Mouse (Mus musculus): ENCODE data around the gene Phf11b. TPM values are rescaled to one million over a fixed set of nuclear protein-coding genes. Genes with fewer than 3 reads are reported as not detected.
A peak's percentile ranks its signal among the peaks of the same experiment; 100 is the strongest.
"Not testable (repeated sequence)": the region's sequence is repeated elsewhere in the genome, so short reads cannot be mapped to it uniquely, and the experiment has no call there.

Phf11b gene
- polyA plus RNA-seq, 1 experiment from 2014 or later, result 0.25 TPM

DNA sequence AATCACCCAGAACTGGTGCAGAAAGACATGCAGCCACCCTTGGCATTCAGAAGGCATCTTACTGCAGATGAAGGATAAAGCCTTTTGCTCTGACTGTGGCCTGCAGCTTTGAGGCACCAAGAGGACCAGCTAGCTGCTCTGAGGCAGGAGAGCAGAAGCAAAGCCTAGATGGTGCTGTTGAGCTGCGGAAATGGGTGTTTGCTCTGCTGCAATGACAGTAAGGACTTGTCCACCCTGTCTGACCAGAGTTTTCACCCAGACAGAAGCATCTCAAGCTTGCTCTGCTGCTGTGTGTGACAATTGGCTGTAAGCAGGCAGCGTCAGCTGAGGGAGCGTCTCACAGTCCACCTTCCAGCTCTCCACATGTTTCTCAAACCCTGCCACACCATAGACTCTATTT is 10.7 kb downstream of the Phf11b start:
- H3K4me3 ChIP-seq (ENCODE audit: low read depth, low read length); H3K27me3 ChIP-seq (ENCODE audit: control insufficient read depth, insufficient read depth, low read length); H3K4me2 ChIP-seq (ENCODE audit: low read depth, low read length); ATAC-seq (replicated peaks; ENCODE audit: insufficient number of reproducible peaks, low FRiP score, low TSS enrichment, low read depth); H3K4me1 ChIP-seq (ENCODE audit: control insufficient read depth, insufficient read depth, low read length); H3K27ac ChIP-seq (replicated peaks; ENCODE audit: low read depth, low read length); H3K9me3 ChIP-seq (replicated peaks; ENCODE audit: control insufficient read depth, low read length); H3K9ac ChIP-seq (replicated peaks; ENCODE audit: low read length); H3K36me3 ChIP-seq (replicated peaks; ENCODE audit: control insufficient read depth, insufficient read depth, low read depth, low read length): not testable (repeated sequence)
- 59% methylated on average over 3 of the region's 3 CpGs for WGBS
- peak; percentile 7 for DNase-seq (ENCODE audit: low spot score)

DNA sequence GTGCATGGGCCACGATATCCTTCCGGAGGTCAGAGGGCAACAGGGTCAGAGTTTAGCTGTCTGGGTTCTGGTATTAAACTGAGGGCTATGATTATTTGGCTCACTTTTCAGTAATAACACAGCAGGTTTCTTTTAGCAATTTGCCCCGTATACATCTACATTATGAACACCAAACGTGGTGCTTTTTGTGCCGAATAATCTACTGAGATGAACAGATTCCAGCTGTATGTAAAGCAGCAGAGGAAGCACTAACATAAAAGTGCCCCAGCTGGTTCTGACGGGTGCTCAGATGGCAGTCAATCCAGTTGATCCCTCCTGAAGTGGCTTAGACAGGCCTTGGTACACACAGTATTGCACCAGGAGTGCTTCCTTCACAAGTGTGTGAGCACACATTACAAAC is 21.2 kb downstream of the Phf11b start:
- WGBS, result 75% methylated on average over 6 of the region's 6 CpGs
- not testable (repeated sequence) for H3K9me3 ChIP-seq (replicated peaks; ENCODE audit: control insufficient read depth, low read length); DNase-seq (ENCODE audit: low spot score); H3K4me2 ChIP-seq (ENCODE audit: low read depth, low read length); H3K4me3 ChIP-seq (ENCODE audit: low read depth, low read length); H3K4me1 ChIP-seq (ENCODE audit: control insufficient read depth, insufficient read depth, low read length); H3K27me3 ChIP-seq (ENCODE audit: control insufficient read depth, insufficient read depth, low read length); H3K9ac ChIP-seq (replicated peaks; ENCODE audit: low read length); H3K27ac ChIP-seq (replicated peaks; ENCODE audit: low read depth, low read length); ATAC-seq (replicated peaks; ENCODE audit: insufficient number of reproducible peaks, low FRiP score, low TSS enrichment, low read depth); H3K36me3 ChIP-seq (replicated peaks; ENCODE audit: control insufficient read depth, insufficient read depth, low read depth, low read length)

DNA sequence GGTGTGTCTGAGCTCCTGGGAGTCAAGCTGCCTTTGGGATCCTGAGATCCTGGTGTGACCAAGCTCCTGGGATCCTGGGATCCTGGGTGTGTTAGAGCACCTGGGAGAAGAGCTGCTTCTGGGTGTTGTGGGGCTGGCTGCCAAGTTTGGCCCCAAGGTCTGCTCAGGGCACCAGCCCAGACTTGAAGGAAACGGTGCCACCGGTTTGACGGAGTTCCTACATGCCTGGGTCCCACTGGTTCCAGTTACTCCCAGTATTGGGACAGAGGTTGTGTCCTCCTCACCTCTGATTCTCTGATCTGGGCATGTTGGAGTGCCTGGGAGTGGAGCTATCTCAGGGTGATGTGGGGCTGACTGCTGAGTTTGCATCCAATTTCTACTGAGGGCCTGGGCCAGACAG is 22.1 kb downstream of the Phf11b start:
- H3K4me1 ChIP-seq (ENCODE audit: control insufficient read depth, insufficient read depth, low read length); ATAC-seq (replicated peaks; ENCODE audit: insufficient number of reproducible peaks, low FRiP score, low TSS enrichment, low read depth); H3K36me3 ChIP-seq (replicated peaks; ENCODE audit: control insufficient read depth, insufficient read depth, low read depth, low read length); DNase-seq (ENCODE audit: low spot score); H3K9ac ChIP-seq (replicated peaks; ENCODE audit: low read length); H3K27me3 ChIP-seq (ENCODE audit: control insufficient read depth, insufficient read depth, low read length); H3K4me2 ChIP-seq (ENCODE audit: low read depth, low read length); H3K27ac ChIP-seq (replicated peaks; ENCODE audit: low read depth, low read length); H3K9me3 ChIP-seq (replicated peaks; ENCODE audit: control insufficient read depth, low read length); H3K4me3 ChIP-seq (ENCODE audit: low read depth, low read length): not testable (repeated sequence)
- WGBS, result 100% methylated on average over 3 of the region's 3 CpGs

DNA sequence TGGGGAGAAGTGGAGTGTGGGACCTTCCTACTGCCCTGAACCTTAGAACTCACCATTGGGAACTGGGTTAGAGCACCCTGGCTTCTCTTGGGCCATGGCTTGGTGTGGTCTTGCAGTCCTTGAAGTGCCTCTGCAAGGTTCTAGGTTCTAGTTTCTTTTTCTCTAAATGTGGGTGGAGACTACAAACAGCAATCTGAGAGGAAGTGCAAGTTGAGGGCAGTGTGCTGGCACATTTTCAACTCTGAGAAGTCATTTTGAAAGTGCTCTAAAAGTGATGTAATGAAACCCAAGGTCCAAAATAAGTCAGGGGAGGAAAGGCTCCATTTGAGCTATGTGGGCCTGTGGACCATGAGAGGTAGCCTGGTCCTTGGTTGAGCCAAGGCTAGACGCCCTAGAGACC is 43.8 kb downstream of the Phf11b start, which contains the start of gene Phf11a:
Gene Phf11a, minus strand, starts transcription at position 132 of the 400 bp plus-strand sequence.
- H3K4me1 ChIP-seq (ENCODE audit: control insufficient read depth, insufficient read depth, low read length); ATAC-seq (replicated peaks; ENCODE audit: insufficient number of reproducible peaks, low FRiP score, low TSS enrichment, low read depth); H3K27ac ChIP-seq (replicated peaks; ENCODE audit: low read depth, low read length); H3K4me3 ChIP-seq (ENCODE audit: low read depth, low read length); H3K4me2 ChIP-seq (ENCODE audit: low read depth, low read length); H3K9me3 ChIP-seq (replicated peaks; ENCODE audit: control insufficient read depth, low read length); DNase-seq (ENCODE audit: low spot score); H3K36me3 ChIP-seq (replicated peaks; ENCODE audit: control insufficient read depth, insufficient read depth, low read depth, low read length); H3K9ac ChIP-seq (replicated peaks; ENCODE audit: low read length); H3K27me3 ChIP-seq (ENCODE audit: control insufficient read depth, insufficient read depth, low read length): not testable (repeated sequence)
- 81% methylated on average over 1 of the region's 1 CpGs for WGBS

DNA sequence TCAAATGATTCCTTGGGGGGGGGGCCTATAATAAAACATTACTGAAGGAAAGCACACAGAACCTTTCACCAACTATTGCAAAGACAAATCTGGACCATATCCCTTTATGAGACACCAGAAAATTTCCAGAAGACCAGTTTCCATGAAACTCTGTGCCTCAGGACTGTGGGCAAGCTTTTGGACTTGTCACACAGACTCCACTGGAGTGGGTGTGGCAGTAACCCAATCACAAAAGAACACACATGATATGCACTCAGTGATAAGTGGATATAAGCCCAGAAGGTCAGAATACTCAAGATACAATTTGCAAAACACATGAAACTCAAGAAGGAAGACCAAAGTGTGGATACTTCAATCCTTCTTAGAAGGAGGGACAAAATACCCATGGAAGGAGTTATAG is 49.4 kb downstream of the Phf11b start:
- H3K36me3 ChIP-seq (replicated peaks; ENCODE audit: control insufficient read depth, insufficient read depth, low read depth, low read length); DNase-seq (ENCODE audit: low spot score); H3K4me3 ChIP-seq (ENCODE audit: low read depth, low read length); H3K9ac ChIP-seq (replicated peaks; ENCODE audit: low read length); H3K27ac ChIP-seq (replicated peaks; ENCODE audit: low read depth, low read length); H3K9me3 ChIP-seq (replicated peaks; ENCODE audit: control insufficient read depth, low read length); ATAC-seq (replicated peaks; ENCODE audit: insufficient number of reproducible peaks, low FRiP score, low TSS enrichment, low read depth); H3K4me1 ChIP-seq (ENCODE audit: control insufficient read depth, insufficient read depth, low read length); H3K4me2 ChIP-seq (ENCODE audit: low read depth, low read length); H3K27me3 ChIP-seq (ENCODE audit: control insufficient read depth, insufficient read depth, low read length): not testable (repeated sequence)

DNA sequence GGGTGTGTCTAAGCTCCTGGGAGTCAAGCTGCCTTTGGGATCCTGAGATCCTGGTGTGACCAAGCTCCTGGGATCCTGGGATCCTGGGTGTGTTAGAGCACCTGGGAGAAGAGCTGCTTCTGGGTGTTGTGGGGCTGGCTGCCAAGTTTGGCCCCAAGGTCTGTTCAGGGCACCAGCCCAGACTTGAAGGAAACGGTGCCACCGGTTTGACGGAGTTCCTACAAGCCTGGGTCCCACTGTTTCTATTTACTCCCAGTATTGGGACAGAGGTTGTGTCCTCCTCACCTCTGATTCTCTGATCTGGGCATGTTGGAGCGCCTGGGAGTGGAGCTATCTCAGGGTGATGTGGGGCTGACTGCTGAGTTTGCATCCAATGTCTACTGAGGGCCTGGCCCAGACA is 66.2 kb downstream of the Phf11b start:
- H3K4me1 ChIP-seq (ENCODE audit: control insufficient read depth, insufficient read depth, low read length); H3K9ac ChIP-seq (replicated peaks; ENCODE audit: low read length); H3K27me3 ChIP-seq (ENCODE audit: control insufficient read depth, insufficient read depth, low read length); H3K4me3 ChIP-seq (ENCODE audit: low read depth, low read length); H3K27ac ChIP-seq (replicated peaks; ENCODE audit: low read depth, low read length); DNase-seq (ENCODE audit: low spot score); ATAC-seq (replicated peaks; ENCODE audit: insufficient number of reproducible peaks, low FRiP score, low TSS enrichment, low read depth); H3K4me2 ChIP-seq (ENCODE audit: low read depth, low read length); H3K9me3 ChIP-seq (replicated peaks; ENCODE audit: control insufficient read depth, low read length); H3K36me3 ChIP-seq (replicated peaks; ENCODE audit: control insufficient read depth, insufficient read depth, low read depth, low read length): not testable (repeated sequence)
- WGBS, result 100% methylated on average over 4 of the region's 4 CpGs

Other genes with a start within 250 kb of the Phf11b start
- not detected in 2 replicates for gene 1700129C05Rik, start 198.5 kb downstream of the Phf11b start, polyA plus RNA-seq (2014; fragmentation: Nextera tagmentation; extraction: Ambion mirVana)
- not detected in 2 replicates for gene Gm5142, start 162.6 kb downstream of the Phf11b start, polyA plus RNA-seq (2014; fragmentation: Nextera tagmentation; extraction: Ambion mirVana)
- gene Rcbtb1, start 140.1 kb downstream of the Phf11b start, polyA plus RNA-seq (2014; fragmentation: Nextera tagmentation; extraction: Ambion mirVana), result 98.7 and 105 TPM in 2 replicates
- gene Gm6904, start 81.1 kb downstream of the Phf11b start, polyA plus RNA-seq (2014; fragmentation: Nextera tagmentation; extraction: Ambion mirVana), result not detected in 2 replicates
- gene Phf11a, start 43.8 kb downstream of the Phf11b start, polyA plus RNA-seq (2014; fragmentation: Nextera tagmentation; extraction: Ambion mirVana), result not detected in 2 replicates
- gene Phf11d, start 24.1 kb upstream of the Phf11b start, polyA plus RNA-seq (2014; fragmentation: Nextera tagmentation; extraction: Ambion mirVana), result 0.61 and 0.79 TPM in 2 replicates
- 0.60 and 1.2 TPM in 2 replicates for gene Phf11c, start 54.0 kb upstream of the Phf11b start, polyA plus RNA-seq (2014; fragmentation: Nextera tagmentation; extraction: Ambion mirVana)
- gene Setdb2, start 99.5 kb upstream of the Phf11b start, polyA plus RNA-seq (2014; fragmentation: Nextera tagmentation; extraction: Ambion mirVana), result 14.0 and 15.4 TPM in 2 replicates
- gene Cab39l, start 99.6 kb upstream of the Phf11b start, polyA plus RNA-seq (2014; fragmentation: Nextera tagmentation; extraction: Ambion mirVana), result 54.4 and 61.8 TPM in 2 replicates